Mouse (Mus musculus): Measurements from ENCODE around the gene Cox14. TPM values are rescaled to one million over a fixed set of nuclear protein-coding genes. Genes with fewer than 3 reads are reported as not detected.
"Not testable (repeated sequence)": the region's sequence is repeated elsewhere in the genome, so short reads cannot be mapped to it uniquely, and the experiment has no call there.

Cox14 gene
- polyA plus RNA-seq, 1 experiment, result 397 TPM

GRCm38 (mm10) chr15:99719865-99720264 lies 5.6 kb upstream of the Cox14 start:
- Histone ChIP-seq H3K4me1 (ENCODE audit: control insufficient read depth, insufficient read depth, insufficient read length, low read length) (peaks cover 47% of the 10 kb centered on the region), H3K27me3 (ENCODE audit: control insufficient read depth, insufficient read depth, low read length) (no peaks in the 10 kb centered on the region), H3K4me3 (ENCODE audit: low read depth, low read length) (peak overlapping the region; percentile 20; the same call in 1 of the 2 replicates), H3K27ac (ENCODE audit: insufficient read depth, low read depth, low read length) (0 out of 2 replicates have a peak overlapping the region, but pooled peaks have one; percentile 21), H3K36me3 (ENCODE audit: control insufficient read depth, insufficient read depth, low read length) (peaks cover 36% of the 10 kb centered on the region)
- TF ChIP-seq CTCF (IDR thresholded peaks at IDR 0.05; ENCODE audit: extremely low read depth, insufficient read length, insufficient replicate concordance, low read depth, low read length) (no peak), POLR2A (IDR thresholded peaks at IDR 0.05; ENCODE audit: low read depth, low read length) (no peak)
- WGBS, result 66% methylated on average over 8 of the region's 8 CpGs

- Histone ChIP-seq H3K4me1 (ENCODE audit: control insufficient read depth, insufficient read depth, insufficient read length, low read length) (peaks cover 32% of the 10 kb centered on the region), H3K27ac (ENCODE audit: insufficient read depth, low read depth, low read length) (no peak overlapping the region), H3K27me3 (ENCODE audit: control insufficient read depth, insufficient read depth, low read length) (no peaks in the 10 kb centered on the region), H3K36me3 (ENCODE audit: control insufficient read depth, insufficient read depth, low read length) (peaks cover 36% of the 10 kb centered on the region), H3K4me3 (ENCODE audit: low read depth, low read length) (no peak overlapping the region)
- TF ChIP-seq POLR2A (IDR thresholded peaks at IDR 0.05; ENCODE audit: low read depth, low read length), result no peak
- no peak for TF ChIP-seq CTCF (IDR thresholded peaks at IDR 0.05; ENCODE audit: extremely low read depth, insufficient read length, insufficient replicate concordance, low read depth, low read length)
- WGBS, result 89% methylated on average over 25 of the region's 25 CpGs
These were observed 3.3 kb upstream of the Cox14 start for GRCm38 (mm10) chr15:99721921-99722743.

DNA sequence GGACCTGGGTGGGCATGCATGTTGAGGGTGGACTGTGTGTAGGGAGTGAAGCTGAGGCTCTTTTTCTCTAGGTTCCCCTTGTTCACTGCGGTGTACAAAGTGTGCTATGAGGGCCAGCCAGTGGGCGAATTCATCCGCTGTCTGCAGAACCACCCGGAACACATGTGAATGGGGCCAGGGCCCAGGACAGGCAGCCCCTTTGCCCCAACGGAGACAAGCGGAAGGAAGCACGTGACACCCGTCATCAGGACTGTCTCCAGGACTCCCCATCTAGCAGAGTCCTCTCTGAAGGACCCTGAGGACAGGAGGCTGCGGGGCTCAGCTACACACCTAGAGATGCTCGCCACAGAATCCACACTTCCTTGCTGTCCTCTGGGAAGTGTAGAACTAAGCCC lies 2.3 kb upstream of the Cox14 start:
- 74% methylated on average over 10 of the region's 10 CpGs for WGBS

GRCm38 (mm10) chr15:99723515-99724291 lies 1.7 kb upstream of the Cox14 start:
- whole genome bisulfite sequencing, result 15% methylated on average over 11 of the region's 11 CpGs
- peak overlapping the region; percentile 95 for H3K27ac ChIP-seq (ENCODE audit: insufficient read depth, low read depth, low read length)
- TF ChIP-seq POLR2A (IDR thresholded peaks at IDR 0.05; ENCODE audit: low read depth, low read length) (no peak), CTCF (IDR thresholded peaks at IDR 0.05; ENCODE audit: extremely low read depth, insufficient read length, insufficient replicate concordance, low read depth, low read length) (no peak)
- peak overlapping the region; percentile 23; the same call in 1 of the 2 replicates for H3K4me3 ChIP-seq (ENCODE audit: low read depth, low read length)
- no peaks in the 10 kb centered on the region for H3K27me3 ChIP-seq (ENCODE audit: control insufficient read depth, insufficient read depth, low read length)
- peaks cover 31% of the 10 kb centered on the region for H3K4me1 ChIP-seq (ENCODE audit: control insufficient read depth, insufficient read depth, insufficient read length, low read length)
- peaks cover 48% of the 10 kb centered on the region for H3K36me3 ChIP-seq (ENCODE audit: control insufficient read depth, insufficient read depth, low read length)

More for the DNA sequence above, 2.3 kb upstream of the Cox14 start:
- peaks cover 44% of the 10 kb centered on the region for H3K36me3 ChIP-seq (ENCODE audit: control insufficient read depth, insufficient read depth, low read length)
- H3K4me1 ChIP-seq (ENCODE audit: control insufficient read depth, insufficient read depth, insufficient read length, low read length), result peaks cover 32% of the 10 kb centered on the region
- no peaks in the 10 kb centered on the region for H3K27me3 ChIP-seq (ENCODE audit: control insufficient read depth, insufficient read depth, low read length)
- peak overlapping the region; percentile 3; the same call in 1 of the 2 replicates for H3K4me3 ChIP-seq (ENCODE audit: low read depth, low read length)
- no peak for TF ChIP-seq CTCF (IDR thresholded peaks at IDR 0.05; ENCODE audit: extremely low read depth, insufficient read length, insufficient replicate concordance, low read depth, low read length)
- no peak for TF ChIP-seq POLR2A (IDR thresholded peaks at IDR 0.05; ENCODE audit: low read depth, low read length)
- H3K27ac ChIP-seq (ENCODE audit: insufficient read depth, low read depth, low read length), result peak overlapping the region; percentile 95

GRCm38 (mm10) chr15:99724292-99725021 lies 961 bp upstream of the Cox14 start:
- H3K27me3 ChIP-seq (ENCODE audit: control insufficient read depth, insufficient read depth, low read length), result no peaks in the 10 kb centered on the region
- H3K27ac ChIP-seq (ENCODE audit: insufficient read depth, low read depth, low read length), result peak overlapping the region; percentile 95
- TF ChIP-seq POLR2A (IDR thresholded peaks at IDR 0.05; ENCODE audit: low read depth, low read length), result no peak; the same call in 1 of the 2 replicates
- TF ChIP-seq CTCF (IDR thresholded peaks at IDR 0.05; ENCODE audit: extremely low read depth, insufficient read length, insufficient replicate concordance, low read depth, low read length), result peak; percentile 62; the same call in 1 of the 2 replicates
- H3K4me1 ChIP-seq (ENCODE audit: control insufficient read depth, insufficient read depth, insufficient read length, low read length), result peaks cover 27% of the 10 kb centered on the region
- 5% methylated on average over 16 of the region's 16 CpGs for WGBS
- H3K36me3 ChIP-seq (ENCODE audit: control insufficient read depth, insufficient read depth, low read length), result peaks cover 54% of the 10 kb centered on the region
- H3K4me3 ChIP-seq (ENCODE audit: low read depth, low read length), result peak overlapping the region; percentile 23

DNA sequence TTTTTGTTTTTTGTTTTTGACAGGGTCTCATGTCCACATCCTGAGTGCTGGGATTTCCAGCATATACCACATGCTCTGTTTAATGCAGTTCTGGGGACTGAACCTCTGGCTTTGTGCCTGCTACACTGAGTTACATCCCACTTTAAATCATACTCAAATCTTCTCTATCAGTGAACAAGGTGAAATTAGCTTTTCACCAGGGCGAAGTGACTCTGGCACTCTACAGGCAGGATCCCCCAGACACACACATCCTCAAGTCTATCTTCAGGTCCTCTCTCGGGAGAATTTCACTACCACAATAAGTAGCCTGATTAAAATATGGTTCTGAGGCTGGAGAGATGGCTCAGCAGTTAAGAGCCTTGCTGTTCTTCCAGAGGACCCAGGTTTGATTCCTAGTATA lies 1.1 kb downstream of the Cox14 start:
- 47% methylated on average over 2 of the region's 2 CpGs for WGBS
- Histone ChIP-seq H3K27ac (ENCODE audit: insufficient read depth, low read depth, low read length) (no peak overlapping the region), H3K27me3 (ENCODE audit: control insufficient read depth, insufficient read depth, low read length) (no peaks in the 10 kb centered on the region), H3K4me3 (ENCODE audit: low read depth, low read length) (no peak overlapping the region), H3K4me1 (ENCODE audit: control insufficient read depth, insufficient read depth, insufficient read length, low read length) (peaks cover 25% of the 10 kb centered on the region), H3K36me3 (ENCODE audit: control insufficient read depth, insufficient read depth, low read length) (peaks cover 42% of the 10 kb centered on the region)
- TF ChIP-seq CTCF (IDR thresholded peaks at IDR 0.05; ENCODE audit: extremely low read depth, insufficient read length, insufficient replicate concordance, low read depth, low read length) (no peak), POLR2A (IDR thresholded peaks at IDR 0.05; ENCODE audit: low read depth, low read length) (no peak)

DNA sequence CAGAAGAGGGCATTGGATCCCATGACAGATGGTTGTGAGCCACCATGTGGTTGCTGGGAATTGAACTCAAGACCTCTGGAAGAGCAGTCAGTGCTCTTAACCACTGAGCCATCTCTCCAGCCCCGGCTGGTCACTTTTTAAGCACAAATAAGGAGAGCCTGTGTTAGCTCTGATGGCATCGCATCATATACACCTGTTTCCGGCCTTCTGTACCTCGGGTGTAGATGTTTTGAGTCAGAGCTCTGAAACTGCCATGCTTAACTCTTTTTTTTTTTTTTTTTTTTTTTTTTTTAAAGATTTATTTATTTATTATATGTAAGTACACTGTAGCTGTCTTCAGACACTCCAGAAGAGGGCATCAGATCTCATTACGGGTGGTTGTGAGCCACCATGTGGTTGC lies 1.6 kb downstream of the Cox14 start:
- WGBS, result 93% methylated on average over 4 of the region's 5 CpGs
- not testable (repeated sequence) for H3K4me3 ChIP-seq (ENCODE audit: low read depth, low read length)

More for the DNA sequence above, 1.6 kb downstream of the Cox14 start:
- H3K27me3 ChIP-seq (ENCODE audit: control insufficient read depth, insufficient read depth, low read length); H3K27ac ChIP-seq (ENCODE audit: insufficient read depth, low read depth, low read length): not testable (repeated sequence)
- Histone ChIP-seq H3K4me1 (ENCODE audit: control insufficient read depth, insufficient read depth, insufficient read length, low read length) (peaks cover 23% of the 10 kb centered on the region), H3K36me3 (ENCODE audit: control insufficient read depth, insufficient read depth, low read length) (peaks cover 37% of the 10 kb centered on the region)

All from small intestine, adult 2 months (tissue).